Mouse (Mus musculus) neural tube, embryonic 13.5 days (tissue): ENCODE results near the gene Ripk1. TPM values are rescaled to one million over a fixed set of nuclear protein-coding genes. Genes with fewer than 3 reads are reported as not detected.
"Not testable (repeated sequence)": the region's sequence is repeated elsewhere in the genome, so short reads cannot be mapped to it uniquely, and the experiment has no call there.

Experiments
- ATAC-seq: fragments of 200-750 bp; cut with Nextera tagmentation; 2 replicates; pipeline ENCODE4 v1.8.0; 2017; ENCODE audit warnings: low read depth, mild to moderate bottlenecking, moderate TSS enrichment, moderate library complexity
- H3K27ac ChIP-seq: fragments of 300-500 bp; sonication (generic); replicated peaks from 2 replicates; pipeline ENCODE4 v1.5.1; 2015; ENCODE audit warnings: moderate library complexity, mild to moderate bottlenecking, inconsistent platforms
- H3K27me3 ChIP-seq: fragments of 300-500 bp; sonication (generic); 2 replicates; pipeline ENCODE4 v1.6.1; 2015; ENCODE audit warnings: mild to moderate bottlenecking, inconsistent platforms
- H3K36me3 ChIP-seq: fragments of 300-500 bp; sonication (generic); 2 replicates; pipeline ENCODE4 v1.6.1; 2015; ENCODE audit warnings: mild to moderate bottlenecking, inconsistent platforms
- H3K4me1 ChIP-seq: fragments of 300-500 bp; sonication (generic); replicated peaks from 2 replicates; pipeline ENCODE4 v1.6.1; 2015; ENCODE audit warnings: inconsistent platforms
- H3K4me2 ChIP-seq: fragments of 300-500 bp; sonication (generic); 2 replicates; pipeline ENCODE4 v1.6.1; 2015; ENCODE audit warnings: inconsistent platforms, mild to moderate bottlenecking, moderate library complexity
- H3K4me3 ChIP-seq: fragments of 300-500 bp; sonication (generic); 2 replicates; pipeline ENCODE4 v1.5.1; 2015; ENCODE audit warnings: mild to moderate bottlenecking, inconsistent platforms
- H3K9ac ChIP-seq: fragments of 300-500 bp; sonication (generic); 2 replicates; pipeline ENCODE4 v1.6.1; 2015; ENCODE audit warnings: moderate library complexity, mild to moderate bottlenecking, inconsistent platforms
- H3K9me3 ChIP-seq: fragments of 300-500 bp; sonication (generic); 2 replicates; pipeline ENCODE4 v1.6.1; 2016; ENCODE audit warnings: inconsistent platforms
- WGBS: fragments of 180-500 bp; shearing (Covaris S2); methylation state at CpG from one replicate; pipeline ENCODE4 v1.1.7; 2015; 5-methylcytosine and 5-hydroxymethylcytosine counted together
- polyA plus RNA-seq: library from polyadenylated mRNA; unstranded; fragments of >200 nt; fragmentation: Nextera tagmentation; extraction: Ambion mirVana; gene quantifications from 2 replicates; pipeline ENCODE4 v1.2.1, GENCODE M21; 2015

The Ripk1 gene
- polyA plus RNA-seq, 1 experiment from 2014 or later = 6.7 TPM

GRCm38 (mm10) chr13:34066351-34066750 lies 64.2 kb downstream of the Ripk1 start:
- ATAC-seq = no peak
- Histone ChIP-seq H3K4me3 (no peak overlapping the region), H3K9ac (no peak overlapping the region), H3K9me3 (no peaks in the 10 kb centered on the region), H3K27ac (no peak overlapping the region), H3K27me3 (no peaks in the 10 kb centered on the region), H3K4me1 (peaks cover 11% of the 10 kb centered on the region; the same call in 1 of the 2 replicates), H3K36me3 (peaks cover 19% of the 10 kb centered on the region; the same call in 1 of the 2 replicates), H3K4me2 (no peak overlapping the region)
- 57% methylated on average over 1 of the region's 1 CpGs for WGBS

- Histone ChIP-seq H3K27me3 (no peaks in the 10 kb centered on the region), H3K36me3 (peaks cover 22% of the 10 kb centered on the region), H3K27ac (no peak overlapping the region), H3K9me3 (no peaks in the 10 kb centered on the region), H3K9ac (0 out of 2 replicates have a peak overlapping the region, but pooled peaks have one; percentile 4), H3K4me2 (no peak overlapping the region), H3K4me1 (peaks cover 21% of the 10 kb centered on the region), H3K4me3 (no peak overlapping the region)
- 54% methylated on average over 4 of the region's 4 CpGs for WGBS
- no peak for ATAC-seq
Measured at GRCm38 (mm10) chr13:34070296-34070695, 68.1 kb downstream of the Ripk1 start.

- WGBS = 91% methylated on average over 6 of the region's 6 CpGs
- H3K4me2 ChIP-seq = no peak overlapping the region
- H3K27me3 ChIP-seq = no peaks in the 10 kb centered on the region
- H3K4me1 ChIP-seq = peaks cover 34% of the 10 kb centered on the region
- no peak overlapping the region for H3K4me3 ChIP-seq
- H3K36me3 ChIP-seq = peaks cover 33% of the 10 kb centered on the region
- no peaks in the 10 kb centered on the region for H3K9me3 ChIP-seq
- H3K27ac ChIP-seq = no peak overlapping the region
- no peak overlapping the region for H3K9ac ChIP-seq
- no peak for ATAC-seq
Measured at GRCm38 (mm10) chr13:34071836-34072235, 69.7 kb downstream of the Ripk1 start.

- Histone ChIP-seq H3K27me3 (no peaks in the 10 kb centered on the region), H3K4me3 (no peak overlapping the region), H3K9ac (no peak overlapping the region), H3K4me2 (no peak overlapping the region), H3K27ac (no peak overlapping the region), H3K36me3 (peaks cover 33% of the 10 kb centered on the region), H3K9me3 (no peaks in the 10 kb centered on the region), H3K4me1 (peaks cover 34% of the 10 kb centered on the region)
- no peak for ATAC-seq
- 73% methylated on average over 3 of the region's 3 CpGs for WGBS
Measured at GRCm38 (mm10) chr13:34072847-34073246, 70.7 kb downstream of the Ripk1 start.

GRCm38 (mm10) chr13:34074441-34074840 lies 72.3 kb downstream of the Ripk1 start:
- not testable (repeated sequence) for H3K9me3 ChIP-seq, H3K27ac ChIP-seq, H3K9ac ChIP-seq, ATAC-seq, H3K4me3 ChIP-seq, H3K4me2 ChIP-seq, H3K27me3 ChIP-seq
- Histone ChIP-seq H3K36me3 (peaks cover 26% of the 10 kb centered on the region), H3K4me1 (peaks cover 41% of the 10 kb centered on the region)
- WGBS = 97% methylated on average over 11 of the region's 17 CpGs

GRCm38 (mm10) chr13:34075893-34076292 lies 73.7 kb downstream of the Ripk1 start:
- H3K9me3 ChIP-seq, H3K27me3 ChIP-seq, ATAC-seq: not testable (repeated sequence)
- peak overlapping the region; percentile 83 for H3K4me3 ChIP-seq
- 83% methylated on average over 6 of the region's 6 CpGs for WGBS
- 0 out of 2 replicates have a peak overlapping the region, but pooled peaks have one; percentile 96 for H3K27ac ChIP-seq
- peaks cover 26% of the 10 kb centered on the region for H3K36me3 ChIP-seq
- peaks cover 32% of the 10 kb centered on the region for H3K4me1 ChIP-seq
- H3K4me2 ChIP-seq = peak overlapping the region; percentile 76
- peak overlapping the region; percentile 97 for H3K9ac ChIP-seq

- H3K9me3 ChIP-seq = no peaks in the 10 kb centered on the region
- peaks cover 26% of the 10 kb centered on the region for H3K36me3 ChIP-seq
- peaks cover 28% of the 10 kb centered on the region for H3K4me1 ChIP-seq
- peak overlapping the region; percentile 96 for H3K27ac ChIP-seq
- H3K9ac ChIP-seq = peak overlapping the region; percentile 97
- 20% methylated on average over 20 of the region's 20 CpGs for WGBS
- H3K4me3 ChIP-seq = peak overlapping the region; percentile 83
- H3K4me2 ChIP-seq = peak overlapping the region; percentile 76
- ATAC-seq = peak; percentile 77
- H3K27me3 ChIP-seq = no peaks in the 10 kb centered on the region
Measured at GRCm38 (mm10) chr13:34076561-34077491, 74.7 kb downstream of the Ripk1 start.

- WGBS = under 1% methylated on average over 41 of the region's 45 CpGs
- Histone ChIP-seq H3K27me3 (no peaks in the 10 kb centered on the region), H3K36me3 (peaks cover 26% of the 10 kb centered on the region), H3K4me1 (peaks cover 28% of the 10 kb centered on the region), H3K4me2 (peak within 1 kb of the TSS; percentile 76), H3K4me3 (peak within 1 kb of the TSS; percentile 83), H3K27ac (peak within 1 kb of the TSS; percentile 96), H3K9me3 (no peaks in the 10 kb centered on the region), H3K9ac (peak within 1 kb of the TSS; percentile 97)
- ATAC-seq = peak; percentile 85
Measured at GRCm38 (mm10) chr13:34077492-34078271, 75.5 kb downstream of the Ripk1 start, which contains the start of gene Tubb2a. Gene Tubb2a (minus strand): TSS chr13:34078007.

GRCm38 (mm10) chr13:34078500-34079280 lies 76.5 kb downstream of the Ripk1 start:
- H3K27ac ChIP-seq = peak overlapping the region; percentile 96
- WGBS = 46% methylated on average over 16 of the region's 16 CpGs
- no peaks in the 10 kb centered on the region for H3K27me3 ChIP-seq
- peaks cover 24% of the 10 kb centered on the region for H3K4me1 ChIP-seq
- H3K4me2 ChIP-seq = peak overlapping the region; percentile 76
- peak overlapping the region; percentile 83 for H3K4me3 ChIP-seq
- no peak for ATAC-seq
- no peaks in the 10 kb centered on the region for H3K9me3 ChIP-seq
- H3K36me3 ChIP-seq = peaks cover 22% of the 10 kb centered on the region
- peak overlapping the region; percentile 97 for H3K9ac ChIP-seq

- no peak overlapping the region for H3K4me2 ChIP-seq
- ATAC-seq = no peak
- peaks cover 15% of the 10 kb centered on the region for H3K36me3 ChIP-seq
- no peak overlapping the region for H3K9ac ChIP-seq
- H3K4me1 ChIP-seq = peaks cover 22% of the 10 kb centered on the region
- no peaks in the 10 kb centered on the region for H3K9me3 ChIP-seq
- H3K27ac ChIP-seq = no peak overlapping the region
- 88% methylated on average over 3 of the region's 3 CpGs for WGBS
- H3K27me3 ChIP-seq = no peaks in the 10 kb centered on the region
- H3K4me3 ChIP-seq = no peak overlapping the region
Measured at GRCm38 (mm10) chr13:34079801-34080200, 77.6 kb downstream of the Ripk1 start.

GRCm38 (mm10) chr13:34081926-34082325 lies 79.8 kb downstream of the Ripk1 start:
- Histone ChIP-seq H3K9ac (no peak overlapping the region), H3K4me1 (peaks cover 13% of the 10 kb centered on the region), H3K4me2 (no peak overlapping the region), H3K27ac (no peak overlapping the region), H3K9me3 (no peaks in the 10 kb centered on the region), H3K36me3 (no peaks in the 10 kb centered on the region), H3K4me3 (no peak overlapping the region), H3K27me3 (no peaks in the 10 kb centered on the region)
- no peak for ATAC-seq
- 67% methylated on average over 4 of the region's 4 CpGs for WGBS
